Mouse (Mus musculus) brain, embryonic 14.5 days (tissue): Measurements from ENCODE around the gene Sv2c.

ENCODE experiments used
- CTCF ChIP-seq: fragments of 200-500 bp; IDR thresholded peaks from 2 replicates; pipeline ENCODE4 v1.5.1; 2012; ENCODE audit warnings: inconsistent platforms, mild to moderate bottlenecking, moderate library complexity, borderline replicate concordance; ENCODE audit not compliant: insufficient read depth, insufficient read length; ENCODE audit errors: extremely low read depth
- POLR2A ChIP-seq: fragments of 200-500 bp; IDR thresholded peaks from 2 replicates; pipeline ENCODE4 v1.6.1; 2012; ENCODE audit warnings: mild to moderate bottlenecking, inconsistent platforms, borderline replicate concordance; ENCODE audit not compliant: poor library complexity, insufficient read depth, insufficient read length, severe bottlenecking; ENCODE audit errors: extremely low read depth

GRCm38 (mm10) chr13:95959651-95960476, 172.5 kb downstream of the Sv2c start:
- TF ChIP-seq POLR2A (no peak), CTCF (no peak)
